Mouse (Mus musculus) lung, postnatal 14 days (tissue): ENCODE data around the gene Usp15.
"Not testable (repeated sequence)": the region's sequence is repeated elsewhere in the genome, so short reads cannot be mapped to it uniquely, and the experiment has no call there.

Experiments used
- DNase-seq: peaks from one replicate; pipeline ENCODE4 v3.0.0; 2021

Gene Usp15

DNA sequence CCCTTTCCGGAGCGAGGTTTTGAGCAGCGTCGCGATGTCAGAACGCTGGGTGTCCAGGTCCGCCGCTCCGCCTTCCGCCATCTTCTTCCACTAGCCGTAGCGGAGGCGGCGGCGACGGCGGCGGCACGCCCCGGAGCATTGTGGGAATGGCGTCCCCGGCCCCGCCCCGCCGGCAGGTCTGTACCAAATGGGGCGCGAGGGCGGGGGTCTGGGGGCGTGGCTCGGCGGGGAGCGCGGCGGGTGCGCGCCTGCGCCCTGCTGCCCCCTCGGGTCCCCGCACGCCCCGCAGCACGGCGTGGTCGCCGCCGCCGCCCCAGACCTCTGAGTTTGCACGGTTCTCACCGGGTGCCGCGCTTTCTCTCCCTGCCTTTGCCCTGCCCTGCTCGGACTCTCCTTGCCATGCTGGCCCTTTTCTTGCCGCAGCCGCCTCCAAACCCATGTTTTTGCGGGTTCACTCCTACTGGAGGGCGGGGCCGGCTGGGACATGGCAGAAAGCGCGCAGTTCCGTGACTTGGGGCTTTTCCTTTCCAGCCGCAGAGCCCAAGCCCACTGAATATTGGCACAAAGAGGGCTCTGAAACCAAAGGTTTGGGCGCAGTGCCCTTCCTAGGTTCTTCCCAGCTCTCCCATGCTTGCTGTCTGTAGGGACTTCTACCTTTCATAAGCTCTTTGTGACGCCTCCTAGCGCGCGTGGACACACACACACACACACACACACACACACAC, at the start of gene Usp15:
Usp15 (minus strand) TSS at position 161 of the 725 bp plus-strand sequence.
- peak; percentile 93 for DNase-seq

DNA sequence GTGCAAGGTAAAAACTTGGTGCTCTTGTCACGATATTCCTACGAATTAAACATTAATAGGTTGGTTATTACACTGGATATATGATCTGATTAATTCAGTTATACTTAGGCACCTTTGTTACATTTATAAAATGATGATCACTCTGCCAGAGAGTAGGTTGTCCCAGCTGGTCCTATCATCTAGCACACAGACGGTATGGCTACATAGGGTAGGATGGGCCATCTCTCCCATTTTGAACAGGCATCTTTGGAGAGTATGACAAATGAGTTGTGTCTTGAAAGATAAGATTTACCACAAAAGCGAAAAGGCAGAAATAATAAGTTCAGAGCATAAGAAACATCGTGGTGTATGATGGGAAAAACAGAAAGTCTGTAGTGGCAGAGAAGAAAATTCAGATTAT, 32.6 kb upstream of the Usp15 start:
- DNase-seq, result no peak

- DNase-seq, result no peak
These were observed 26.0 kb upstream of the Usp15 start for GRCm38 (mm10) chr10:123222785-123223184.

- no peak for DNase-seq
These were observed 12.7 kb upstream of the Usp15 start for GRCm38 (mm10) chr10:123209517-123209916.

DNA sequence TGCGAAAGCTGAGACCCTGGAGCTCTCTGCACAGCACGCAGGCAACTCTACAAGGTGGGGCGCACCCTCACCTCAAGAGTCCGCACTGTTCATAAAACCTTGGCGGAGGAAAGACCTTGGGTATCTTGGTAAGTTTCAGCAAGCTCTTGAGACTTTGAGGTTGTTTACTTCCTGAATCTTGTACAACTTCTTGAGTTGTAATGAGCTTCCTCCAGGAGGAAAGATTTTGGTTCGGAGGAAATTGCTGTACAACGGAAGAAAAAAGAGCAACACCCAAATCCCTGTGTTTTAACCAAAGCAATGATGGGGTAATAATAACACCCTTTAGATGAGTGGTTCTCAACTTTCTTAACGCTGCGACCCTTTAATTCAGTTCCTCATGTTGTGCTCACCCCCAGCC, 11.5 kb upstream of the Usp15 start:
- DNase-seq, result no peak

GRCm38 (mm10) chr10:123206074-123206473, 9.3 kb upstream of the Usp15 start:
- DNase-seq, result no peak

GRCm38 (mm10) chr10:123205364-123205763, 8.6 kb upstream of the Usp15 start:
- DNase-seq, result not testable (repeated sequence)

DNA sequence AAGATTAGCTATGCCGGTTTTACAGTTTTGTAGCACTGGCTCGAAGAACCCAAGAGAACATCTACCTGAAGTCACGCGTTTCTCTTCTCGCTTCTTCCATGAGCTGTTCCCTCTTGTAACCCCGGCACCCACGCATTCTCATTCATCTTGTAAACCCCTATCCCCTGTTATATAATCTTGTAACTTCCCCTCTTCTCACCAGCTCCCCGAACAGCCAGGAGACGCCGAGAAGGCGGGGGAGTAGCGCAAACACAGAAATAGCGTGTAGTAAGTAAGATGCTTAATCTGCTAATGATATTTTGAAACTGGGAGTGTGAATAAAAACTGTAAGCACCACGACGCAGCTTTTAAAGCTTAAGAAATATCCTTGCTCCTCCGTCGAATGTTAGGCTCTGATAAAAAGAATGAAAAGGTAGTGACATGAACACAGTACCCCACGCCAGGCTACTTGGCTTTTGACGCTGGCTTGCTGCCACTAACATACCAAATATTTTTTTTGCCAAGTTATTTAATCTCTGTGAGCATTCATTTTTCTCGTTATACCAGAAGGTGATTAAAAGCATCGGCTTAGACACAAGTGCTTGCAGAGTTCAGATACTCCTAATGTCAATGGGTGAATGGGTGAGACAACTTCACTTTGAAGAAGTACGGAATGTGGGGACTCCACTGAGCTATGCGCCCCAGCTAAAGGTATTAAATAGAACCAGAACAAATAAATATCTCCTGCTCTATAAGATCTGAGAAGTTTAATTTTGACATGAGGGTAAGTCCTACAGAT, 5.4 kb upstream of the Usp15 start:
- DNase-seq, result no peak

GRCm38 (mm10) chr10:123201436-123201835, 4.6 kb upstream of the Usp15 start:
- DNase-seq, result no peak

- DNase-seq, result no peak
These were observed 4.2 kb upstream of the Usp15 start for GRCm38 (mm10) chr10:123200996-123201395.

DNA sequence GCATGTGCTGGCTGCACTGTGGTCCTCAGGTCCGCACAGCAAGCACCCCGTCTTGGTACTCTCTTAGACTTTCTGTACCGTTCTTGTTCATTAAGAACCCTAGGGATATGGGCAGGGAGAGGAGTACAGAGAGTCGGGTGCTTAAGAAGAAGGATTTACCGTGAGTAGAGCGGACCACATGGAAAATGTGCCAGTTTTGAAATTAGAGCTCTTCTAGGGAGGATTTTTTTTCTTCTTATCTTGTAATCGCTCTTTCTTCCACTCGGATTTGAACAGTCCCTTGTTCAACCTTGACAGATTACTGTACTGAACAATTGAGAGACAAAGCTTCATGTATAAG, 3.5 kb upstream of the Usp15 start:
- no peak for DNase-seq

GRCm38 (mm10) chr10:123199615-123200319, 3.0 kb upstream of the Usp15 start:
- no peak for DNase-seq

DNA sequence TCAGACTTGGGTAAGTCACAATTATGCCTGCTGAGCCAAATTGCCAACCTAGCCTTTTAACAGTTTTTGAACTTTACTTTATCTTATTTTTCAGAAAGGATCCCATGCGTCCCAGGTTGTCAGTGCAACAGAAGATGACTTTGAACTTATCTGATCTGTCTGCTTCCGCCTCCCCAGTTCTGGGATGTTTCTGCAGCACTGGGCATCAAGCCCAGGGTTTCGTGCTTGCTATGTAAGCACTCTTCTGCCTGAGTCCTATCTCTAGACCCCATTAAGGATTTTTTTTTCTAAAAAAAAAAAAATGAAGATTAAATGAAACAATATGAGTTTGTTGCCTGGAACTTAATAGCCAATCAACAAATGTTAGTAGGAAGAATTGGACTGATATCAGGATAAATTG, 2.3 kb upstream of the Usp15 start:
- no peak for DNase-seq

DNA sequence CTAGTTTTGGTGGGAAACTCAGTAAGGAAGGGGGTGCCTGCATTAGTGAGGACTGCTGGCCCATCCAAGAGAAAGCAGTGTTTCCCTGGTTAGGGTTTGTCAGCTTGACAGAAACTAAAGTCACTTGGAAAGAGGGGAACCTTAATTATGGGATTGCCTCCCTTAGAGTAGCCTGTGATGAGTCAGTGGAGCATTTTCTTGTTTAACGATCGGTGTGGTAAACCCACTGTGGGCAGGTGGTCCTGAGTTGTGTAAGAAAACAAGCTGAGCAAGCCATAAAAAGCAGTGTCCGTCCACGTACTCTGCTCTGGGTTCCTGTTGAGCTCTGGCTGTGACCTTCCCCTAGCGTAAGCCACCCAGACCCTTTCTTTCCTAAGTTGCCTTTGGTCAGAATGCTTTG, 1.4 kb upstream of the Usp15 start:
- no peak for DNase-seq

- peak; percentile 34 for DNase-seq
These were observed 597 bp downstream of the Usp15 start for GRCm38 (mm10) chr10:123195961-123196834.

DNA sequence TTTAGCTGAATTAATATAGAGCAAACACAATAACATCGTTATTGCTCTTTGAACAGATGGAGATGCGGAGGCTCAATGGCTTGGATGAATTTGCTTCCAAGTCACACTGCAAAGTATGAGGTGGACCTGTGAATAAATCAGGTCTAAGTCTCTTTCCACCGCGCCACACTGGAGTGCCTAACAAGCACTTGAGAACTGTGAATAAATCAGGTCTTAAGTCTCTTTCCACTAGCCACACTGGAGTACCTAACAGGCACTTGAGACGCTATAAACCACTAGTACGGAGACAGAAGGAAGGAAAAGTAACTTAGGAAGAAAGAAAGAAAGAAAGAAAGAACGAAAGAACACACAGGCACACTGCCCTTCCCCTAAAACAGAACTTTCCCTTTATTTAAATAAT, 1.3 kb downstream of the Usp15 start:
- peak; percentile 12 for DNase-seq

- DNase-seq, result no peak
These were observed 5.8 kb downstream of the Usp15 start for GRCm38 (mm10) chr10:123191038-123191437.

DNA sequence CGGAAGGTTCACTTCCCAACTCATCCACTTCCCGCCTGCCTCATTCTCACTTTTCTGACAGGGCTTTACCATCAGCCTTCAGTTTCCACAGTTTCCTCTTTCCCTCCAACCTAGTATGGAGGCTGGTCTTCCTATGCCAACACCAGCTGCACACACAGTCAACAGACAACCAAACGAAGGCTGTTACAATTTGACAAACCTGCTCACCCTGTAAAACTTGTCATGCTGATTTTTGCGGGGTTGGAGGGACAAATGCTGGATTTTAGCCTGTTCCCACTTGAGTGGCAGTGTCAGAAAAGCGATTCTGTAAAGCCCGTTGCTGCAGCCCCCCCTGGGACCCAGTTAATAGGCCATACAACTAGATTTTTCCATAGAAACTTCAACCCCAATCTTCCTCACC, 9.5 kb downstream of the Usp15 start:
- no peak for DNase-seq

GRCm38 (mm10) chr10:123185907-123186306, 10.9 kb downstream of the Usp15 start:
- DNase-seq, result no peak

DNA sequence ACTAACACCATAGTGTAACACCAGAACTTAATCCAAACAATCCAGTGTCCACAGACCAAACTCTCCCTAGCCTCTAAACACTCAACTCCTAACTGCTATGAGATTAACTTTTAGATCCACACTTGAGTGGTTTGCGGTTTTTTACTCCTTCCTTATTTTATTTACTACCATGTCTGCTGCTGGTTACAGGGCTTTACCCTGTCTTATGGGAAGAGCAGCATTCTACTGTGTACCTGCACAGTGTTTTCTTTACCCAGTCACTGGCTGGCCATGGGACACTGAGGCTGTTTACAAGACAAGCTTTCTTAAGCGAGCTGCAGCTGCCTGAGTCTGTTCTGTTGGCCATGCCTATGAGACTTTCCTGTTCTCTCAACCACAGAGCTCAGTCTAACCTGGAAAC, 13.1 kb downstream of the Usp15 start:
- no peak for DNase-seq

GRCm38 (mm10) chr10:123183243-123183642, 13.6 kb downstream of the Usp15 start:
- DNase-seq, result no peak

DNA sequence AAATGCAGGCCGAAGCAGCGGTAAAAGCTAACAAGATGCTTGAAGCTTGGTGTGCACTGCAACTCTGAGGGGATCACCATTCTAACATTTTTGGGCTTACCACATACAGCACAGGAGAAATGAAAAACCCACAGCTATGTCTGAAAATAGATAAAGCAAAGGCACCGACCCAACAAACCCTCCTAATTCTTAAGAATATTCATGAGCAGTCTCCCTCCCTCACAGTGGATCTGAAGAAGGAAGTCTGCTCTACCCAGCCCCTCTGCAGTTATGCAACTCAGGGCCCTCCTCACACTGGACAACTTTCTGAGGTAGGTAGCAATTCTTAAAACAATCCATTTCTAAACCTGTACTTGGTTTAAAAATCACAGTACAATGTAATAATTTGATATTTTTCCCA, 14.4 kb downstream of the Usp15 start:
- DNase-seq, result no peak

GRCm38 (mm10) chr10:123175771-123176170, 21.0 kb downstream of the Usp15 start:
- DNase-seq, result no peak
